16 mouse cellular contexts compared by ENCODE assay signal in genomic region chr5:68350921-68351320, GRCm38 (mm10).
A peak's percentile ranks its signal among the peaks of the same experiment; 100 is the strongest.
DNase-seq lines count a peak whose midpoint lies in the region.
"Had no signal": no experiment of that assay in that cellular context is flagged by ENCODE, and none has a peak within 500 bp of the region (broad histone marks: within the 10 kb centered on the region; RNA-seq: fewer than 3 reads in every experiment).

No protein-coding gene starts in this region.

- DNase-seq in cerebellum, adult 11-12 months: peak; percentile 23
- DNase-seq in cerebellum, adult 9-11 months: no peak
- peak; percentile 68 to 70 for DNase-seq in cerebellum, postnatal 10 days
- no peak for DNase-seq in cerebellum, adult 8-10 months
- peak; percentile 4 for DNase-seq in layer of hippocampus, adult 9-11 months
- no peak for DNase-seq in layer of hippocampus, adult 11-12 months (ENCODE audit: low spot score)
- peak; percentile 36 to 43 for DNase-seq in cerebellum, postnatal 25 days
- DNase-seq in adrenal gland, postnatal 36 days: no peak
- DNase-seq: adrenal gland, postnatal 10 days; gastrocnemius, postnatal 10 days; gastrocnemius, postnatal 36 days; heart, adult 2 months; heart, postnatal 14 days; heart, postnatal 4 days; kidney, adult 11 months; kidney, adult 8-10 months had no signal

Comparison
In these comparisons a context has a peak if more than half of its experiments do, and no peak if none do; other contexts are left out.
1. DNase-seq: peak in cerebellum, adult 11-12 months (single experiment), cerebellum, postnatal 10 days (2 of 2), layer of hippocampus, adult 9-11 months (single experiment) and cerebellum, postnatal 25 days (2 of 2); none in cerebellum, adult 9-11 months (single experiment), cerebellum, adult 8-10 months (single experiment), layer of hippocampus, adult 11-12 months (single experiment) and adrenal gland, postnatal 36 days (0 of 2).